Comparison of ENCODE assay signal across 8 mouse cellular contexts in the genomic region with DNA sequence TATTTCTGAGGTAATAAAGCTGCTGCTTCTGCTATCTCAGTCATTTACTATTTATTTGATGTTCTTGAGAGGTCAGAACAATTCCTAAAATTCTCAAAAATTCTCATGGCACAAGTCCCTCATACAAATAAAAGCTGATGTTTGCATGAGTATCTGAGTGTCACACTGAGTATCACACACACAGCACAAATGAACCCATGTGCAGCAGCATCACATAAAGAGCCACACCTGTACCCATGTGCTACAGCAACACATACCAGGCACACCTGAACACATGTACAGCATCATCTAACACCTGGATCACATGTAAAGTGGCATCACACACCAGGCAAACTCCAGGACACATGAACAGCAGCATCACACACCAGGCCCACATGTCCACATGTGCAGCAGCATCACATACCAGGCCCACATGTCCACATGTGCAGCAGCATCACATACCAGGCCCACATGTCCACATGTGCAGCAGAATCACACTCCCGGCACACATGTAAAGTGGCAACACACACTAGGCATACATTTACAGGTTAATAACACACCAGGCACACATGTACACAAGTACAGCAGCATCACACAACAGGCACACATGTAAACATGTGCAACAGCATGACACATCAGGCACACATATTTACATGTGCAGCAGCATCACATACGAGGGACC.
A peak's percentile ranks its signal among the peaks of the same experiment; 100 is the strongest.
DNase-seq lines count a peak whose midpoint lies in the region; ATAC-seq and TF ChIP-seq lines count a peak whose summit lies in the region.

No protein-coding gene starts in this region.

- no peak for TF ChIP-seq POLR2A in bone marrow, adult 2 months (IDR thresholded peaks at IDR 0.05; ENCODE audit: borderline replicate concordance, control insufficient read depth, low read depth, low read length)

- peak overlapping the region; percentile 66 for H3K9ac ChIP-seq in midbrain, embryonic 11.5 days (ENCODE audit: low read length)

- 19% methylated on average over 2 of the region's 2 CpGs for WGBS in bone marrow, adult 2 months
- WGBS in midbrain, embryonic 11.5 days: 20% methylated on average over 2 of the region's 2 CpGs

- H3K4me1 ChIP-seq in bone marrow, adult 2 months (ENCODE audit: control insufficient read depth, insufficient read depth, low read length): peaks cover 6% of the 10 kb centered on the region; the same call in 1 of the 2 replicates
- no peaks in the 10 kb centered on the region for H3K4me1 ChIP-seq in midbrain, embryonic 11.5 days (ENCODE audit: control insufficient read depth, insufficient read depth, low read length)

- intact Hi-C loops in left cerebral cortex, adult 2 months (cut with DNase I): loop anchor here (5.0 to 10.0 kb wide), 4 partner anchors 101 to 432 kb away; a partner anchor contains a TSS
- intact Hi-C loops in left cerebral cortex, postnatal 10 days (cut with DNase I): loop anchor here (10.0 kb wide), 1 partner anchor 142 kb away; a partner anchor contains a TSS

- no peaks in the 10 kb centered on the region for H3K27me3 ChIP-seq in midbrain, embryonic 11.5 days (ENCODE audit: control insufficient read depth, insufficient read depth, low read length)

- peak overlapping the region; percentile 72 for H3K4me3 ChIP-seq in left cerebral cortex, adult 2 months
- peak overlapping the region; percentile 96 for H3K4me3 ChIP-seq in bone marrow, adult 2 months (replicated peaks; ENCODE audit: control insufficient read depth, low read depth, low read length)
- peak overlapping the region; percentile 60 for H3K4me3 ChIP-seq in midbrain, embryonic 11.5 days (ENCODE audit: low read depth, low read length)

- peak overlapping the region; percentile 68 for H3K4me2 ChIP-seq in midbrain, embryonic 11.5 days

- H3K36me3 ChIP-seq in midbrain, embryonic 11.5 days (ENCODE audit: control insufficient read depth, insufficient read depth, low read length): no peaks in the 10 kb centered on the region

- TF ChIP-seq CTCF in left cerebral cortex, adult 2 months (IDR thresholded peaks at IDR 0.05): no peak
- TF ChIP-seq CTCF in bone marrow, adult 2 months (IDR thresholded peaks at IDR 0.05; ENCODE audit: control insufficient read depth, insufficient read depth, low read length): peak; percentile 10; the same call in 1 of the 2 replicates

- ATAC-seq in hematopoietic stem cell, adult 5-6 weeks (replicated peaks in 1 of 2; ENCODE audit: insufficient read depth in 1 of 2, low FRiP score in 2 of 2, low TSS enrichment in 1 of 2, low read depth in 1 of 2, poor library complexity in 2 of 2, severe bottlenecking in 2 of 2): peak; percentile 18 to 66; a peak in 3 of 4 replicates
- no peak for ATAC-seq in midbrain, embryonic 11.5 days (ENCODE audit: low FRiP score)

- H3K27ac ChIP-seq in left cerebral cortex, adult 2 months: peak overlapping the region; percentile 83
- peak overlapping the region; percentile 93 for H3K27ac ChIP-seq in bone marrow, adult 2 months (ENCODE audit: control insufficient read depth, insufficient read depth, low read depth, low read length, poor library complexity)
- peak overlapping the region; percentile 72 for H3K27ac ChIP-seq in midbrain, embryonic 11.5 days (ENCODE audit: low read depth, low read length)

- H3K9me3 ChIP-seq in midbrain, embryonic 11.5 days (ENCODE audit: control insufficient read depth, low read length): no peaks in the 10 kb centered on the region

- no peak for DNase-seq in left cerebral cortex, adult 2 months (ENCODE audit: extremely low spot score in 1 of 2, low spot score in 2 of 2)
- DNase-seq in left cerebral cortex, postnatal 10 days (ENCODE audit: extremely low spot score in 1 of 2, low spot score in 2 of 2): no peak
- no peak for DNase-seq in midbrain, embryonic 11.5 days (ENCODE audit: low spot score, missing footprints)
- DNase-seq in right cerebral cortex, adult 18-20 months: no peak
- DNase-seq in left cerebral cortex, adult 11 months (ENCODE audit: low spot score): no peak
- no peak for DNase-seq in urinary bladder, postnatal 14 days (ENCODE audit: low spot score)
